Mouse (Mus musculus) lung, postnatal 0 days (tissue): ENCODE data around the gene Gm26938. TPM values are rescaled to one million over a fixed set of nuclear protein-coding genes. Genes with fewer than 3 reads are reported as not detected.

Source experiments
- ATAC-seq: fragments of 200-750 bp; cut with Nextera tagmentation; 2 replicates; pipeline ENCODE4 v1.8.0; 2017; ENCODE audit warnings: moderate library complexity
- DNase-seq: peaks from one replicate; pipeline ENCODE4 v3.0.0-alpha.2; 2016; ENCODE audit warnings: low spot score
- H3K27ac ChIP-seq: fragments of 300-500 bp; sonication (generic); 2 replicates; pipeline ENCODE4 v1.5.1; 2014; ENCODE audit warnings: antibody characterized with exemption, mild to moderate bottlenecking, low read length, mixed read lengths
- H3K27me3 ChIP-seq: fragments of 300-500 bp; sonication (generic); replicated peaks from 2 replicates; pipeline ENCODE4 v1.6.1; 2014; ENCODE audit warnings: low read length, mixed read lengths; ENCODE audit not compliant: insufficient read depth
- H3K36me3 ChIP-seq: fragments of 300-500 bp; sonication (generic); 2 replicates; pipeline ENCODE4 v1.6.1; 2014; ENCODE audit warnings: low read length, mixed read lengths; ENCODE audit not compliant: insufficient read depth
- H3K4me1 ChIP-seq: fragments of 300-500 bp; sonication (generic); 2 replicates; pipeline ENCODE4 v1.6.1; 2014; ENCODE audit warnings: antibody characterized with exemption, low read depth, low read length, mixed read lengths; ENCODE audit not compliant: insufficient read depth
- H3K4me2 ChIP-seq: fragments of 300-500 bp; sonication (generic); replicated peaks from 2 replicates; pipeline ENCODE4 v1.6.1; 2014; ENCODE audit warnings: low read depth, mild to moderate bottlenecking, low read length, moderate library complexity, mixed read lengths
- H3K4me3 ChIP-seq: fragments of 300-500 bp; sonication (generic); 2 replicates; pipeline ENCODE4 v1.5.1; 2014; ENCODE audit warnings: low read depth, low read length
- H3K9ac ChIP-seq: fragments of 300-500 bp; sonication (generic); replicated peaks from 2 replicates; pipeline ENCODE4 v1.6.1; 2014; ENCODE audit warnings: low read depth, mild to moderate bottlenecking
- H3K9me3 ChIP-seq: fragments of 300-500 bp; sonication (generic); 2 replicates; pipeline ENCODE4 v1.6.1; 2016; ENCODE audit warnings: low read length, mixed read lengths
- CTCF ChIP-seq: IDR thresholded peaks from 2 replicates; pipeline ENCODE4 v1.5.1; 2016; ENCODE audit warnings: antibody characterized with exemption, mild to moderate bottlenecking
- EP300 ChIP-seq: IDR thresholded peaks from 2 replicates; pipeline ENCODE4 v1.6.1; 2016; ENCODE audit warnings: antibody characterized with exemption, mild to moderate bottlenecking, control low read depth
- WGBS: fragments of 180-500 bp; shearing (Covaris S2); extraction: QIAGEN DNeasy Blood & Tissue Kit; methylation state at CpG from one replicate; pipeline ENCODE4 v1.1.7; 2014; 5-methylcytosine and 5-hydroxymethylcytosine counted together
- microRNA-seq: library from miRNA; unstranded; fragments of <30 nt; microRNA quantifications from one replicate; pipeline ENCODE4, GENCODE M21; 2016
- polyA plus RNA-seq: library from polyadenylated mRNA; unstranded; fragments of >200 nt; fragmentation: Nextera tagmentation; extraction: Ambion mirVana; gene quantifications from 2 replicates; pipeline ENCODE4 v1.2.1, GENCODE M21; 2015

Gm26938 gene
- polyA plus RNA-seq, 1 experiment from 2014 or later, result not detected

DNA sequence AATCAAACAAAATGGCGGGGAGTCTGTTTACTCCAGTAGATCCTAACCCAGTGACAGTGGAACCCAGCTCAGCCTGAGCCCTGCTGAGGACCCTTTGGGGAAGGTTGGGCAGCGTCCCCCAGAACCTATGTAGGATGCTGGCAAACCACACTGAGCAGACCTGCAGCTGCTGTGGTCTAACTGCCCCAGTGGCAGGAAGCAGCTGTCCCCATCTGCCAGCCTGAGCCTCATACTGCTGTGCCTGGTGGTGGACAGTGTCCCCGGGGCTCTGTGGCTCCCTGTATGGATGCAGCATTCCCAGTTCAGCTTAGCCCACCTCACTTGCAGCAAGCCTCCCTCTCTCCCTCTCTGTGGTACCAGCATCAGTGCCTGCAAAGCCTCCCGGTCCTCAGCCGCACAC, 49.2 kb downstream of the Gm26938 start:
- no peak for ATAC-seq
- Histone ChIP-seq H3K36me3 (0 out of 2 replicates have a peak, but pooled peaks cover 2% of the 10 kb centered on the region), H3K4me3 (no peak overlapping the region), H3K4me2 (no peak overlapping the region), H3K9me3 (no peaks in the 10 kb centered on the region), H3K9ac (no peak overlapping the region), H3K4me1 (no peaks in the 10 kb centered on the region), H3K27ac (no peak overlapping the region), H3K27me3 (no peaks in the 10 kb centered on the region)
- WGBS, result 78% methylated on average over 4 of the region's 5 CpGs
- no peak for DNase-seq
- TF ChIP-seq CTCF (no peak), EP300 (no peak)

DNA sequence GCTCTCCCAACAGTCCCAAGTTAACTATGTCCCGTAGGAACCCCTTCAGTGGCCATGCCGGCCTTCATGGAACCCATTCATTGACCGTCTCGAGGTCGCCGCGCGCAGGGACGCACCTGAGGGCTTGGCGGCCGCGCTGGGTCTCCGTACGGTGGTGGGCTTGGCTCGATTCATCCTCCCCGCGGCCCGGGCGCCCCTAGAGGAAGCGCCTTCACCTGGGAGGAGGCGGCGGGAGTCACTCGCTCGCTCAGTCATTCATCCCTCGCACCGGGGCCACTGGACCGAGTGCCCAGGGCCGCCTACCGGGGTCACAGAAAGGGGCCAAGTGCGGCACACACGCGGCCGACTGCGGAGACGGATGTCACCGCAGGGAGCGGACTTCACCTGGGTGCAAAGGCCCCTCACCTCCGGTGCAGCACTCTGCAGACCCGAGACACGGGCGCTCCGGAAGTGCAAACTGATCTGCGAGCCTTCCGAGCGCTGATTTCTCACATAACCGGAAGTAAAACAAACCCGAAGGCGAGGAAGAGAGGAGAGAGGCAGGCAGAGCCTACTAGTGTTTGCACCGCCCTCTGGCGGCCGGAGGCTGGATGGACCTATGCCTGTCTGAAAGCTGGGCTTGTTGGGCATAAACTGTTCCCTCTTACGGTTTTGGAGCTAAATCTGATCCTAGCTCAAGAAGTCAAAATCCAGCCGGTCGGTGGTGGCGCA, 50.8 kb downstream of the Gm26938 start, which contains the start of gene Ints1:
Gene Ints1 (minus strand): TSS at position 459 of the 711 bp plus-strand sequence.
- TF ChIP-seq EP300, result 0 out of 2 replicates have a peak, but pooled peaks have one; percentile 31
- TF ChIP-seq CTCF, result peak; percentile 93
- Histone ChIP-seq H3K27me3 (no peaks in the 10 kb centered on the region), H3K4me1 (no peaks in the 10 kb centered on the region), H3K4me2 (peak within 1 kb of the TSS; percentile 90), H3K9me3 (no peaks in the 10 kb centered on the region), H3K27ac (no peak within 1 kb of the TSS), H3K9ac (peak within 1 kb of the TSS; percentile 78), H3K36me3 (peaks cover 15% of the 10 kb centered on the region; the same call in 1 of the 2 replicates), H3K4me3 (peak within 1 kb of the TSS; percentile 76)
- 3% methylated on average over 55 of the region's 55 CpGs for WGBS
- ATAC-seq (peak; percentile 97), DNase-seq (peak; percentile 98)

DNA sequence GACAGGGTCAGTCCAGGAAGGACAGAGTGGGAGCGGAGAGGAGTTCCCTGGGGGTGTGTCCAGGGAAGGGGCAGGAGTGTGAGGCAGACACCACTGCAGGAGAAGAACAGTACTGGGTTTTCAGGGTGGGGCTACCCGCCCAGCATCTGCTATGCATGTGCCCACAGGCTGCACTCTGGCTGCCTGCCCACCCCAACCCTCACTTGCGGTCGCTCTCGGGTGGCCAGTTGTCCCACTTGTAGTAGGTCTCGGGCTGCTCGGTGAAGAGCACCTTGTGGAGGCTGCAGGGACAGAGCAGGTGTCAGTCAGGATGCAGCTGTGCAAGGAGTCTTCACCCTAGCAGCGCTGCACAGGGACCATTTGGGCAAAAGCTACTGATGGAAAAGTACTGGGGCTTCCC, 58.0 kb downstream of the Gm26938 start:
- no peak overlapping the region for H3K9ac ChIP-seq
- no peak for DNase-seq
- H3K4me2 ChIP-seq, result no peak overlapping the region
- no peak overlapping the region for H3K27ac ChIP-seq
- H3K27me3 ChIP-seq, result no peaks in the 10 kb centered on the region
- no peaks in the 10 kb centered on the region for H3K4me1 ChIP-seq
- 87% methylated on average over 8 of the region's 8 CpGs for WGBS
- H3K9me3 ChIP-seq, result no peaks in the 10 kb centered on the region
- TF ChIP-seq EP300 (no peak), CTCF (no peak)
- H3K36me3 ChIP-seq, result peaks cover 47% of the 10 kb centered on the region
- no peak for ATAC-seq
- H3K4me3 ChIP-seq, result no peak overlapping the region

DNA sequence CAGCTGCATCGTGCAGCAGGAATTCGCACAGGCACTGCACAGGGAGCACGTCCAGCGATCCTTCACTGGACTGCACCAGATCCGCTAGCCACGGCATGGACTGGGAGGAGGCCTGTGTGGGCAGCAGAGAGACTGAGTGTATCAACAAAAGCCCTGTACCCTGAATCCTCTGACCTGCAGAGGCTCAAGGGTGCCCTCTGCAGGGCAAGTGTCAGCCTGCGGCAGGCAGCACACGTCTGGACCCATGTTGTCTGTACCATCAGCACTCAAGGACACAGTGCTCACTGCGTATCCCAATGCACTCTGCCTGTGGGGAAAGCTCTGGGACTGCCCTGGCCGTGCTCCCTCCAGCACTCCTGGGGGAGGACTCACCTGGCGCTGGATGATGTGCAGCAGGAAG, 61.9 kb downstream of the Gm26938 start:
- no peak overlapping the region for H3K4me3 ChIP-seq
- no peak overlapping the region for H3K9ac ChIP-seq
- 74% methylated on average over 11 of the region's 11 CpGs for WGBS
- H3K4me2 ChIP-seq, result no peak overlapping the region
- peak; percentile 63 for TF ChIP-seq CTCF
- no peak for TF ChIP-seq EP300
- H3K27ac ChIP-seq, result no peak overlapping the region
- no peaks in the 10 kb centered on the region for H3K9me3 ChIP-seq
- no peaks in the 10 kb centered on the region for H3K27me3 ChIP-seq
- H3K4me1 ChIP-seq, result no peaks in the 10 kb centered on the region
- 0 out of 2 replicates have a peak, but pooled peaks have one; percentile 9 for ATAC-seq
- peaks cover 53% of the 10 kb centered on the region for H3K36me3 ChIP-seq
- DNase-seq, result peak; percentile 11

DNA sequence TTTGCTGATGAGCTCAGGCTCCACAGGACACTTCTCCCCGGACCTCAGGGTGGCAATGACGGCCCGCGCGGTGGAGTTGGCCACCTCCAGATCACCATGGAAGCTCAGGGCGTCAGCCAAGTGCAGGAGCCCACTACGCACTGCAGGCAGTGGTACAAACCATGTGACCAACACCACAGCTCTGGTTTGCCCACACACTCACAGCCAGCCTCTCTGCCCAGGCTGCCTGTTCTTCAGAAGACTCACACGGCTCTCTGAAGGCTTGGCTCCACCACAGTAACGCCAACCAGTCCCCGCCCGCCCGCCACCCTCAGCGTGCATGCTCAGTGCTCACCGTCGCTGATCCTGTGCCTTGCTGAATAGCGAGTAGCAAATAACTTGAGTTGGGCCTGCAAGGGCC, 68.1 kb downstream of the Gm26938 start:
- Histone ChIP-seq H3K27ac (no peak overlapping the region), H3K9ac (no peak overlapping the region), H3K4me1 (no peaks in the 10 kb centered on the region), H3K4me2 (no peak overlapping the region), H3K4me3 (no peak overlapping the region), H3K27me3 (no peaks in the 10 kb centered on the region), H3K9me3 (no peaks in the 10 kb centered on the region), H3K36me3 (peaks cover 41% of the 10 kb centered on the region)
- ATAC-seq (no peak), DNase-seq (no peak)
- 81% methylated on average over 16 of the region's 16 CpGs for WGBS
- no peak for TF ChIP-seq EP300
- no peak for TF ChIP-seq CTCF

Small RNAs within 50 kb of the gene (microRNA-seq; reads per million reads assigned to microRNA genes)
- gene Mir7037, result not detected

Other genes starting within 250 kb of the Gm26938 start
- gene Micall2, start 90.1 kb downstream of the Gm26938 start, polyA plus RNA-seq, result 2.7 and 3.7 TPM in 2 replicates
- gene Ints1, start 50.7 kb downstream of the Gm26938 start, polyA plus RNA-seq, result 8.6 TPM in 2 replicates
- 38.5 and 38.9 TPM in 2 replicates for gene Mafk, start 34.9 kb downstream of the Gm26938 start, polyA plus RNA-seq
- gene Tmem184a, start 6.5 kb downstream of the Gm26938 start, polyA plus RNA-seq, result 15.5 and 19.1 TPM in 2 replicates
- gene Psmg3, start 478 bp upstream of the Gm26938 start, polyA plus RNA-seq, result 41.1 and 45.4 TPM in 2 replicates
- 1.5 TPM in 2 replicates for gene Elfn1, start 81.5 kb upstream of the Gm26938 start, polyA plus RNA-seq